Mouse (Mus musculus): ENCODE data around the gene Nup210.

The Nup210 gene

GRCm38 (mm10) chr6:91116244-91117145 lies at the start of gene Nup210:
Gene Nup210 (minus strand): TSS chr6:91116829.
- DNase-seq (ENCODE audit: extremely low spot score) = peak; percentile 90

- DNase-seq (ENCODE audit: extremely low spot score) = peak; percentile 72
Measured at GRCm38 (mm10) chr6:91165210-91165609, 48.6 kb upstream of the Nup210 start.

- DNase-seq (ENCODE audit: extremely low spot score) = no peak
Measured at GRCm38 (mm10) chr6:91164584-91164983, 48.0 kb upstream of the Nup210 start.

- no peak for DNase-seq (ENCODE audit: extremely low spot score)
Measured at GRCm38 (mm10) chr6:91163195-91163911, 46.7 kb upstream of the Nup210 start.

GRCm38 (mm10) chr6:91162314-91162713 lies 45.7 kb upstream of the Nup210 start:
- DNase-seq (ENCODE audit: extremely low spot score) = no peak

- DNase-seq (ENCODE audit: extremely low spot score) = no peak
Measured at GRCm38 (mm10) chr6:91161506-91162235, 45.0 kb upstream of the Nup210 start.

- no peak for DNase-seq (ENCODE audit: extremely low spot score)
Measured at GRCm38 (mm10) chr6:91160976-91161375, 44.3 kb upstream of the Nup210 start.

DNA sequence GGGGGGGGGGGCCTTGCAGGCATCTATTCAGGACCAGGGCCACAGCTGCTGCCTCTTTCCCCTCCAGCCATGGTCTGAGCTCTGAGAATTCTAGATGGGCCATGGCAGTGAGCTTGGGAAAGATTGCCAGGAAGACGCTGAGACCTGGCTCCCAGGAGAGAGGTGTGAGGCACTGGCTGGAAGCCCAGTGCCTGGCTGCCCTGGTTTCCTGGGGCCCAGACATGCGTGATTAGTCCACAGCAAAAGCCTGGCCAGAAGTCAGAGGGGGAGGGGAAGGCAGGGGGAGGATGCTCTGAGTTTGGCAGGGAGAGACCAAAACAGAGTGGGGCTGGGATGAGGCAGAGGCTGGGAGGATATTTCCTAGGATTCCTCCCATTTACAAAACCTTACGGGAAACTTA lies 43.8 kb upstream of the Nup210 start:
- DNase-seq (ENCODE audit: extremely low spot score) = no peak

GRCm38 (mm10) chr6:91159047-91159446 lies 42.4 kb upstream of the Nup210 start:
- DNase-seq (ENCODE audit: extremely low spot score) = no peak

GRCm38 (mm10) chr6:91157237-91157570 lies 40.6 kb upstream of the Nup210 start:
- DNase-seq (ENCODE audit: extremely low spot score) = no peak

- DNase-seq (ENCODE audit: extremely low spot score) = peak; percentile 91
Measured at GRCm38 (mm10) chr6:91156554-91157236, 40.1 kb upstream of the Nup210 start, which contains the start of gene Hdac11. Gene Hdac11 (plus strand): TSS chr6:91156665.

GRCm38 (mm10) chr6:91156062-91156461 lies 39.4 kb upstream of the Nup210 start:
- peak; percentile 28 for DNase-seq (ENCODE audit: extremely low spot score)

GRCm38 (mm10) chr6:91155286-91155685 lies 38.7 kb upstream of the Nup210 start:
- no peak for DNase-seq (ENCODE audit: extremely low spot score)

DNA sequence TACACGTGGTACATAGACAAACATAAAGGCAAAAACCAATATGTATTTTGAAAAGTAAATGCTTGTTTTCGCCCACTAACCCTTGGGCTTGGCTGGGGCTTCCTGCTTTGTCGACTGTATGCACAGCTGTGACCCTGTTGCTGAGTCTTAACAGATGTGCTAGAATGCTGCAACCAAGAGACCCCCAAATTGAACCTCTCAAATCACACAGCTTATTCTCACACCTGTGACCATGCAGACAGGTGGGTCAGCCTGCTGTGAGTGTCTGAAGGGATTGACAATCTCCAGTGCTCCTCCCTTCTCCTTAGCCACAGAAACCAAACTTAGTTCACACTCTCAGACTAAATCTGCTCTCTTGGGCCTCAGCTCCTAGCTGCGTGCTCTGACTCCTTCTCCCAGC lies 38.1 kb upstream of the Nup210 start:
- no peak for DNase-seq (ENCODE audit: extremely low spot score)

DNA sequence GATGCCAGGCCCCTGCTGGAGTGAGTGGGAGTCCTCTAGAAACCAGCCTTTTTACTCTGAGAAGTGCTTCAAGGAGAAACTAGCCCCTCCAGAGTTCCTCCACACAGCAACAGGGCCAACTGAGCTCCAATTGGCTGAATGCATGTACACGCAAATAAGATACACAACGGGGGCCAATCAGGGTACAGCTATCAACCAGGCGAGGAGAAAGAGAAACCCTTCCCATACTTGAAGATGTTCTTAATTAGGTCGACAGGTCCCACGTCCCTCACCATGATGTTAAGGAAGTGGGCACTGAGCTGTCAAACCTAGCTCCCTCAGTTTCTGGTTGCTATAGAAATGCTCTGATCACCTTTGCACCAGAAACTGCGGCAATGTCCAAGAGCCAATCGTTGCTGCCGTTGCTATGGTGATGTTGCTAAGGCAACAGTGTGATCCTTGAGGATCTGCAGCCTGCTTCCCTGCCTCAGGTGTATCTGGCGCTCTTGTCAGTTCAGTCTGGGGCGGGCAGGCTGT lies 37.0 kb upstream of the Nup210 start:
- DNase-seq (ENCODE audit: extremely low spot score) = peak; percentile 65

- DNase-seq (ENCODE audit: extremely low spot score) = no peak
Measured at GRCm38 (mm10) chr6:91152892-91153548, 36.4 kb upstream of the Nup210 start.

- no peak for DNase-seq (ENCODE audit: extremely low spot score)
Measured at GRCm38 (mm10) chr6:91147152-91147770, 30.6 kb upstream of the Nup210 start.

DNA sequence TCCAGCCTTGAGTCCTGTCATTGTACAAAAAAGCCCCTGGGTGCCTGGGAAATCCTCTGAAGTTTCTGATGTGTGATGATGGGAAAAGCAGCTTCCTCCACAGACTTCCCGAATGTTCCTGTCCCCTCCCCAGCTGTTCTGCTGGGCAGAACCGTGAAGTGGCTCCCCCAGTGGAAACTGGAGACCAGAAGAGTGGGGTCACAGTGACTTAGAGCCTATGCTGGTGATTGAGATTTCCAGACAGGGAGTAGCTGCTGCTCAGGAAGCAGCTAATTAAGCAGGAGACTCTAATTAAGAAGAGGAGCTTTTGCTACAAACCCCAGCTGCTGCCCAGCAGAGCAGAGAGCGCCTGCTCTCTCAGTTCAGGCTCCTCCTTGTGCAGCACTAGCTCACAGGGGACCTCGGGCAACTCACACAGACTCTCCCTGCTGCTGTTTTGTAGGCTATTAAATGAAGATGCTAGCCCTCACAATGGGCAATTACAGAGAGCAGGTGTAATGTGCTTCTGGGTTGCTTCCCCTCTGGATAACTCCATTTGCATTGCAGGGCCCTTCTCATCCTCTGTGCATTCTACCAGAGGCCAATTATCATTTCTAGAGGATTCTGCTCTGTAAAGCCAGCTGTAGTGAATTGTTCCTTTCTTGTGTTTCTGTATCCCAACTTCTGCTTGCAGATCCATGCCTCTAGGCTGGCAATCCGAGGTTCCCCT lies 30.0 kb upstream of the Nup210 start:
- DNase-seq (ENCODE audit: extremely low spot score) = no peak

DNA sequence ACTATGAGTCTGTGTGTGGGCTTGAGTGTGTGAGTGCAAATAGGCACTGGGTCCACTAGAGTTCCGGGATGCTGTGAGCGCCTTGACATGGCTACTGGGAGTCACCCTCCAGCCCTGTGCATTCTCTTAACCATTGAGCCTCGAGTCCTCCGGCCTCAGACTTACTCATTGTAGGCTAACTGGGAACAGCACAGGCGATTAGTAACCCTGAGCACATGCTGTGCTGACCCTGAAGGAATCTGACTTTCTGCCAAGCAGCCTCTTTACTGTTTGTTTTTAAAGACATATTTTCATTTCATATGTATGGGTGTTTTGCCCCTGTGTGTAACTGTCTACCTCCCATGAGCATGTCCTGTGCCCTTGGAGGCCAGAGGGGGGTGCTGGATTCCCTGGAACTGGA lies 28.9 kb upstream of the Nup210 start:
- no peak for DNase-seq (ENCODE audit: extremely low spot score)

GRCm38 (mm10) chr6:91145056-91145455 lies 28.4 kb upstream of the Nup210 start:
- no peak for DNase-seq (ENCODE audit: extremely low spot score)

Data from embryo, embryonic 9.5 days (tissue).